Mouse (Mus musculus): ENCODE data around the gene Hras. TPM values are rescaled to one million over a fixed set of nuclear protein-coding genes. Genes with fewer than 3 reads are reported as not detected.

Hras gene
- polyA plus RNA-seq, 1 experiment from 2014 or later: 93.9 TPM

DNA sequence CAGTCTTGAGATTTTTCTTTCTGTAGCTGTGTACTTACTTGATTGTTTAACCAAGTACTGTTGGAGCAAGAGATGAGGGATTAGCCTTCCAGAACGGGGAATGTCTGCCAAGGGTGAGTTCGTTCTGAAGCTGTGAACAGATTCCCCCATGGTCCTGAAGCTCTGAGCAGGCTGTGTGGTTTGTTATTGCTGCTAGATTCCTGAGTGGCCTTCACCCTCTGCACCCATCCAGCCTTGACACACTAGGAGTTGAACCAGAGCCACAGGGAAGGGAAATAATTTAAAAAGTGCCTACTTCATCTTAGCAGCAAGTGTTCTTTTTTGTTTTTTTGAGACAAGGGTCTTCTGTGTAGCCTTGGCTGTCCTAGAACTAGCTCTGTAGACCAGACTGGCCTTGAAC lies 49.9 kb downstream of the Hras start:
- peaks cover 52% of the 10 kb centered on the region for H3K36me3 ChIP-seq (ENCODE audit: control insufficient read depth, insufficient read depth, low read length)
- no peaks in the 10 kb centered on the region for H3K27me3 ChIP-seq (ENCODE audit: control insufficient read depth, insufficient read depth, low read length)
- H3K4me3 ChIP-seq (ENCODE audit: control insufficient read depth in 1 of 2, insufficient read depth in 1 of 2, low read depth in 1 of 2, low read length in 2 of 2): no peak overlapping the region
- no peak overlapping the region for H3K9ac ChIP-seq (ENCODE audit: low read length)
- H3K4me2 ChIP-seq (ENCODE audit: low read length): no peak overlapping the region
- H3K9me3 ChIP-seq (ENCODE audit: control insufficient read depth, low read length): no peaks in the 10 kb centered on the region
- no peak overlapping the region for H3K27ac ChIP-seq (replicated peaks in 1 of 2; ENCODE audit: control insufficient read depth in 1 of 2, insufficient read depth in 1 of 2, low read depth in 2 of 2, low read length in 2 of 2)
- no peak for ATAC-seq (ENCODE audit: insufficient number of reproducible peaks, insufficient read depth, low FRiP score, low read depth)
- H3K4me1 ChIP-seq (ENCODE audit: control insufficient read depth in 2 of 2, insufficient read depth in 2 of 2, low read length in 2 of 2): no peaks in the 10 kb centered on the region
- WGBS: 85% methylated on average over 2 of the region's 2 CpGs

DNA sequence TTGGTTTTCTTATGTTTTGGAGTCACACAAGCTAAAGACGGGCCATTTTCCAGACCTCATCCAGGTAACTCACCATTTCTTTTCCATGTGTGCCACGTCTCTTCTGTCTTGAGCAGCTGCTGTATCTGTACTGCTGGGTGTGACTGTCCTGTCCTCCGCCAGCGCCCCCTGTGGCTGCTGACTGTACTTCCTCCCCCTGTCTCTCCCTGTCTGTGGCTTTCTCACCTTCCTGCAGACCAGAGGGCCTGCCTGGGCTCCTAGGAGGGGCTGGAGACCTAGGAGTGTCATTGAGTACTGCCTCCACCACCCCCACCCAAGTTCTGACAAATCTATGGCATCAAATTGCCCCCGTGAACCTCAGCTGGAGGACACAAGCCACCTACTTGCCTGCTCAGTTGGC lies 50.7 kb downstream of the Hras start:
- H3K36me3 ChIP-seq (ENCODE audit: control insufficient read depth, insufficient read depth, low read length): peaks cover 53% of the 10 kb centered on the region
- WGBS: 52% methylated on average over 5 of the region's 5 CpGs

DNA sequence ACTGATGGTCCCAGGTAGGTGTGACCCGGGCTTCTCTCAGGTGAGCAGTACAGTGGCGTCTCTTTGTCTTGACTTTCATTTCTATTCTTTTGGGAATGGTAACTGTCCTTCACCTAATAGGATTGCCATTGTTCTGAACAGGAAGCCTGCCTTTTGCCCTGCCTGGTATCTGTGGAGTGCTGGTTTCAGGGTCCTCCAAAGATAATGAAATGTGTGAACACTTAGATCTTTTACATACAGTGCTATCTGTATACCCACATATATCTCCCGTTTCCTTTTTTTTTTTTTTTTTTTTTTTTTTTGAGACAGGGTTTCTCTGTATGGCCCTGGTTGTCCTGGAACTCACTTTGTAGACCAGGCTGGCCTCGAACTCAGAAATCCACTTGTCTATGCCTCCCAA lies 52.5 kb downstream of the Hras start:
- H3K4me2 ChIP-seq (ENCODE audit: low read length): no peak overlapping the region
- H3K4me1 ChIP-seq (ENCODE audit: control insufficient read depth in 2 of 2, insufficient read depth in 2 of 2, low read length in 2 of 2): no peaks in the 10 kb centered on the region
- peaks cover 55% of the 10 kb centered on the region for H3K36me3 ChIP-seq (ENCODE audit: control insufficient read depth, insufficient read depth, low read length)
- H3K27ac ChIP-seq (replicated peaks in 1 of 2; ENCODE audit: control insufficient read depth in 1 of 2, insufficient read depth in 1 of 2, low read depth in 2 of 2, low read length in 2 of 2): no peak overlapping the region
- H3K4me3 ChIP-seq (ENCODE audit: control insufficient read depth in 1 of 2, insufficient read depth in 1 of 2, low read depth in 1 of 2, low read length in 2 of 2): no peak overlapping the region
- H3K9ac ChIP-seq (ENCODE audit: low read length): no peak overlapping the region
- ATAC-seq (ENCODE audit: insufficient number of reproducible peaks, insufficient read depth, low FRiP score, low read depth): no peak
- 80% methylated on average over 4 of the region's 4 CpGs for WGBS
- no peaks in the 10 kb centered on the region for H3K9me3 ChIP-seq (ENCODE audit: control insufficient read depth, low read length)
- no peaks in the 10 kb centered on the region for H3K27me3 ChIP-seq (ENCODE audit: control insufficient read depth, insufficient read depth, low read length)

More for the DNA sequence above, 50.7 kb downstream of the Hras start:
- Histone ChIP-seq H3K9ac (ENCODE audit: low read length) (no peak overlapping the region), H3K27me3 (ENCODE audit: control insufficient read depth, insufficient read depth, low read length) (no peaks in the 10 kb centered on the region), H3K9me3 (ENCODE audit: control insufficient read depth, low read length) (no peaks in the 10 kb centered on the region), H3K4me1 (ENCODE audit: control insufficient read depth in 2 of 2, insufficient read depth in 2 of 2, low read length in 2 of 2) (no peaks in the 10 kb centered on the region), H3K27ac (replicated peaks in 1 of 2; ENCODE audit: control insufficient read depth in 1 of 2, insufficient read depth in 1 of 2, low read depth in 2 of 2, low read length in 2 of 2) (no peak overlapping the region), H3K4me3 (ENCODE audit: control insufficient read depth in 1 of 2, insufficient read depth in 1 of 2, low read depth in 1 of 2, low read length in 2 of 2) (no peak overlapping the region), H3K4me2 (ENCODE audit: low read length) (no peak overlapping the region)
- ATAC-seq (ENCODE audit: insufficient number of reproducible peaks, insufficient read depth, low FRiP score, low read depth): no peak

MicroRNAs encoded within 50 kb of the gene (microRNA counts, 519-probe panel; counts per million panel counts)
- microRNA mmu-miR-210: 6,246 counts per million, percentile 89 among the panel's probes with 10 or more counts

Small RNAs within 50 kb of the gene (microRNA-seq; reads per million reads assigned to microRNA genes)
- 989 reads per million, percentile 78 among the genes with 10 or more reads in this experiment for gene Mir210

Other genes with a start within 250 kb of the Hras start
- gene Ifitm5, start 243.7 kb downstream of the Hras start, polyA plus RNA-seq (2014; fragmentation: Nextera tagmentation; extraction: Ambion mirVana): 0.65 and 0.82 TPM in 2 replicates
- not detected in 2 replicates for gene Gm45717, start 238.1 kb downstream of the Hras start, polyA plus RNA-seq (2014; fragmentation: Nextera tagmentation; extraction: Ambion mirVana)
- 615 and 692 TPM in 2 replicates for gene Ifitm2, start 238.0 kb downstream of the Hras start, polyA plus RNA-seq (2014; fragmentation: Nextera tagmentation; extraction: Ambion mirVana)
- 7.4 and 8.3 TPM in 2 replicates for gene Ifitm1, start 226.8 kb downstream of the Hras start, polyA plus RNA-seq (2014; fragmentation: Nextera tagmentation; extraction: Ambion mirVana)
- gene Ifitm3, start 183.2 kb downstream of the Hras start, polyA plus RNA-seq (2014; fragmentation: Nextera tagmentation; extraction: Ambion mirVana): 89.6 and 105 TPM in 2 replicates
- 0.43 and 0.97 TPM in 2 replicates for gene Ifitm6, start 176.1 kb downstream of the Hras start, polyA plus RNA-seq (2014; fragmentation: Nextera tagmentation; extraction: Ambion mirVana)
- not detected in 2 replicates for gene Gm17387, start 164.9 kb downstream of the Hras start, polyA plus RNA-seq (2014; fragmentation: Nextera tagmentation; extraction: Ambion mirVana)
- 0.27 and 0.66 TPM in 2 replicates for gene B4galnt4, start 132.9 kb downstream of the Hras start, polyA plus RNA-seq (2014; fragmentation: Nextera tagmentation; extraction: Ambion mirVana)
- 0.23 TPM in 1 of 2 replicates, not detected in the other for gene Pkp3, start 115.8 kb downstream of the Hras start, polyA plus RNA-seq (2014; fragmentation: Nextera tagmentation; extraction: Ambion mirVana)
- gene Sigirr, start 93.4 kb downstream of the Hras start, polyA plus RNA-seq (2014; fragmentation: Nextera tagmentation; extraction: Ambion mirVana): 2.8 TPM in 2 replicates
- gene Ano9, start 76.2 kb downstream of the Hras start, polyA plus RNA-seq (2014; fragmentation: Nextera tagmentation; extraction: Ambion mirVana): 0.34 TPM in 1 of 2 replicates, not detected in the other
- 51.8 and 65.6 TPM in 2 replicates for gene Ptdss2, start 71.6 kb downstream of the Hras start, polyA plus RNA-seq (2014; fragmentation: Nextera tagmentation; extraction: Ambion mirVana)
- gene Rnh1, start 21.1 kb downstream of the Hras start, polyA plus RNA-seq (2014; fragmentation: Nextera tagmentation; extraction: Ambion mirVana): 109 and 116 TPM in 2 replicates
- gene Lrrc56, start 152 bp upstream of the Hras start, polyA plus RNA-seq (2014; fragmentation: Nextera tagmentation; extraction: Ambion mirVana): 1.6 and 2.8 TPM in 2 replicates
- gene Lmntd2, start 20.1 kb upstream of the Hras start, polyA plus RNA-seq (2014; fragmentation: Nextera tagmentation; extraction: Ambion mirVana): 0.46 and 0.62 TPM in 2 replicates
- gene Rassf7, start 21.9 kb upstream of the Hras start, polyA plus RNA-seq (2014; fragmentation: Nextera tagmentation; extraction: Ambion mirVana): 12.1 and 12.4 TPM in 2 replicates
- 41.3 and 44.4 TPM in 2 replicates for gene Phrf1, start 34.8 kb upstream of the Hras start, polyA plus RNA-seq (2014; fragmentation: Nextera tagmentation; extraction: Ambion mirVana)
- 2.8 and 4.7 TPM in 2 replicates for gene Irf7, start 72.5 kb upstream of the Hras start, polyA plus RNA-seq (2014; fragmentation: Nextera tagmentation; extraction: Ambion mirVana)
- not detected in 2 replicates for gene Cdhr5, start 82.8 kb upstream of the Hras start, polyA plus RNA-seq (2014; fragmentation: Nextera tagmentation; extraction: Ambion mirVana)
- gene Sct, start 85.1 kb upstream of the Hras start, polyA plus RNA-seq (2014; fragmentation: Nextera tagmentation; extraction: Ambion mirVana): 1.6 and 2.3 TPM in 2 replicates
- not detected in 2 replicates for gene Drd4, start 98.0 kb upstream of the Hras start, polyA plus RNA-seq (2014; fragmentation: Nextera tagmentation; extraction: Ambion mirVana)
- 36.9 and 42.1 TPM in 2 replicates for gene Deaf1, start 133.7 kb upstream of the Hras start, polyA plus RNA-seq (2014; fragmentation: Nextera tagmentation; extraction: Ambion mirVana)
- gene Tmem80, start 133.7 kb upstream of the Hras start, polyA plus RNA-seq (2014; fragmentation: Nextera tagmentation; extraction: Ambion mirVana): 17.6 and 22.2 TPM in 2 replicates
- gene Eps8l2, start 144.9 kb upstream of the Hras start, polyA plus RNA-seq (2014; fragmentation: Nextera tagmentation; extraction: Ambion mirVana): 0.76 TPM in 1 of 2 replicates, not detected in the other
- gene Taldo1, start 198.2 kb upstream of the Hras start, polyA plus RNA-seq (2014; fragmentation: Nextera tagmentation; extraction: Ambion mirVana): 216 and 221 TPM in 2 replicates
- 25.6 and 30.2 TPM in 2 replicates for gene Gatd1, start 220.1 kb upstream of the Hras start, polyA plus RNA-seq (2014; fragmentation: Nextera tagmentation; extraction: Ambion mirVana)
- gene Cend1, start 235.5 kb upstream of the Hras start, polyA plus RNA-seq (2014; fragmentation: Nextera tagmentation; extraction: Ambion mirVana): 1.6 and 2.1 TPM in 2 replicates
- gene Slc25a22, start 243.9 kb upstream of the Hras start, polyA plus RNA-seq (2014; fragmentation: Nextera tagmentation; extraction: Ambion mirVana): 13.0 and 13.3 TPM in 2 replicates

Measured in heart, embryonic 14.5 days (tissue).